Mouse (Mus musculus) heart, embryonic 13.5 days (tissue): Measurements from ENCODE around the gene Gm9964. TPM values are rescaled to one million over a fixed set of nuclear protein-coding genes. Genes with fewer than 3 reads are reported as not detected.

ENCODE experiments used
- polyA plus RNA-seq: library from polyadenylated mRNA; unstranded; fragments of >200 nt; fragmentation: Nextera tagmentation; extraction: Ambion mirVana; gene quantifications from 2 replicates; pipeline ENCODE4 v1.2.1, GENCODE M21; 2015

Gene Gm9964
- polyA plus RNA-seq, 1 experiment from 2014 or later, result not detected

Other genes starting within 250 kb of the Gm9964 start
- 2.2 and 2.4 TPM in 2 replicates for gene Ksr1, start 150.5 kb downstream of the Gm9964 start, polyA plus RNA-seq
- 145 and 149 TPM in 2 replicates for gene Wsb1, start 42.2 kb downstream of the Gm9964 start, polyA plus RNA-seq
- 4.6 and 5.3 TPM in 2 replicates for gene Nf1, start 42.8 kb upstream of the Gm9964 start, polyA plus RNA-seq
- 0.10 and 0.11 TPM in 2 replicates for gene Omg, start 207.2 kb upstream of the Gm9964 start, polyA plus RNA-seq
- gene Evi2b, start 226.9 kb upstream of the Gm9964 start, polyA plus RNA-seq, result 0.51 and 0.66 TPM in 2 replicates
- 0.41 and 0.45 TPM in 2 replicates for gene Evi2, start 233.7 kb upstream of the Gm9964 start, polyA plus RNA-seq
- 1.9 and 2.7 TPM in 2 replicates for gene Evi2a, start 233.7 kb upstream of the Gm9964 start, polyA plus RNA-seq